Mouse (Mus musculus): ENCODE measurements around the gene Izumo4. TPM values are rescaled to one million over a fixed set of nuclear protein-coding genes. Genes with fewer than 3 reads are reported as not detected.

Izumo4 gene
- total and polyA plus RNA-seq, 3 experiments = 2.7 to 9.6 (median 5.9) TPM

GRCm38 (mm10) chr10:80700038-80700504, 1.9 kb upstream of the Izumo4 start:
- in situ Hi-C loops (cut with MboI; ENCODE audit: low pct_ligation_motif_present, low pct_unique_long_range_greater_than_20kb, low sequenced_read_pairs) = no loop called here
- Histone ChIP-seq H3K27me3 (replicated peaks) (no peaks in the 10 kb centered on the region), H3K4me3 (replicated peaks in 1 of 3; ENCODE audit: low read depth in 2 of 3, low read length in 2 of 3, poor library complexity in 1 of 3) (peak overlapping the region; percentile 59 to 88 (median 78)), H3K4me1 (ENCODE audit: control insufficient read depth in 1 of 2, insufficient read depth in 2 of 2) (peaks cover 30 to 65% of the 10 kb centered on the region in 2 experiments), H3K27ac (ENCODE audit: insufficient read depth, low read depth) (peak overlapping the region; percentile 71), H3K9me3 (replicated peaks; ENCODE audit: low read length) (no peaks in the 10 kb centered on the region), H3K9ac (ENCODE audit: insufficient read depth, low read depth) (peak overlapping the region; percentile 60), H3K4me2 (ENCODE audit: insufficient read depth, low read depth, poor library complexity, severe bottlenecking) (peak overlapping the region; percentile 83), H3K36me3 (replicated peaks in 1 of 2; ENCODE audit: control insufficient read depth in 1 of 2, insufficient read depth in 1 of 2, low read length in 1 of 2) (peaks cover 0 to 25% of the 10 kb centered on the region in 2 experiments), H3K79me2 (replicated peaks; ENCODE audit: control insufficient read depth, extremely low read depth, insufficient read depth, poor library complexity, severe bottlenecking) (peaks cover 23% of the 10 kb centered on the region)
- dilution Hi-C loops (cut with MboI; ENCODE audit: extremely low pct_ligation_motif_present, extremely low pct_unique_long_range_greater_than_20kb, low sequenced_read_pairs) = no loop called here
- TF ChIP-seq USF1 (IDR thresholded peaks at IDR 0.05; ENCODE audit: low read depth, low read length) = peak; percentile 25; the same call in 1 of the 2 replicates
- TF ChIP-seq BHLHE40 (IDR thresholded peaks at IDR 0.05; ENCODE audit: low read depth, low read length) = peak; percentile 95
- no peak for TF ChIP-seq ZNF384 (IDR thresholded peaks at IDR 0.05; ENCODE audit: low read depth, low read length)
- peak; percentile 77; the same call in 1 of the 2 replicates for TF ChIP-seq MYC (IDR thresholded peaks at IDR 0.05; ENCODE audit: low read depth, low read length)
- TF ChIP-seq USF2 (conservative IDR thresholded peaks at IDR 0.05; ENCODE audit: low read depth, low read length) = no peak
- no peak for TF ChIP-seq RCOR1 (conservative IDR thresholded peaks at IDR 0.05; ENCODE audit: low read depth, low read length)
- peak; percentile 63; the same call in 1 of the 2 replicates for TF ChIP-seq POLR2AphosphoS2 (IDR thresholded peaks at IDR 0.05; ENCODE audit: low read depth, low read length)
- TF ChIP-seq ELF1 (IDR thresholded peaks at IDR 0.05; ENCODE audit: low read depth, low read length) = no peak
- peak; percentile 82 for TF ChIP-seq MAX (IDR thresholded peaks at IDR 0.05; ENCODE audit: low read length)
- TF ChIP-seq MXI1 (IDR thresholded peaks at IDR 0.05; ENCODE audit: low read depth, low read length) = peak; percentile 66
- no peak for TF ChIP-seq JUN (IDR thresholded peaks at IDR 0.05; ENCODE audit: insufficient read depth, low read depth, low read length)
- peak; percentile 69; the same call in 1 of the 2 replicates for TF ChIP-seq CHD1 (IDR thresholded peaks at IDR 0.05; ENCODE audit: low read depth, low read length)
- no peak for TF ChIP-seq EP300 (IDR thresholded peaks at IDR 0.05; ENCODE audit: low read length)
- no peak for DNase-seq (ENCODE audit: extremely low read depth)

- H3K27ac ChIP-seq (ENCODE audit: insufficient read depth, low read depth) = peak overlapping the region; percentile 77
- dilution Hi-C loops (cut with MboI; ENCODE audit: extremely low pct_ligation_motif_present, extremely low pct_unique_long_range_greater_than_20kb, low sequenced_read_pairs) (no loop called here), in situ Hi-C loops (cut with MboI; ENCODE audit: low pct_ligation_motif_present, low pct_unique_long_range_greater_than_20kb, low sequenced_read_pairs) (no loop called here)
- H3K4me1 ChIP-seq (ENCODE audit: control insufficient read depth in 1 of 2, insufficient read depth in 2 of 2) = peaks cover 30 to 60% of the 10 kb centered on the region in 2 experiments
- H3K36me3 ChIP-seq (replicated peaks in 1 of 2; ENCODE audit: control insufficient read depth in 1 of 2, insufficient read depth in 1 of 2, low read length in 1 of 2) = peaks cover 5 to 32% of the 10 kb centered on the region in 2 experiments
- peaks cover 23% of the 10 kb centered on the region for H3K79me2 ChIP-seq (replicated peaks; ENCODE audit: control insufficient read depth, extremely low read depth, insufficient read depth, poor library complexity, severe bottlenecking)
- H3K4me2 ChIP-seq (ENCODE audit: insufficient read depth, low read depth, poor library complexity, severe bottlenecking) = peak overlapping the region; percentile 83
- no peaks in the 10 kb centered on the region for H3K9me3 ChIP-seq (replicated peaks; ENCODE audit: low read length)
- peak overlapping the region; percentile 60; the same call in 1 of the 2 replicates for H3K9ac ChIP-seq (ENCODE audit: insufficient read depth, low read depth)
- H3K4me3 ChIP-seq (replicated peaks in 1 of 3; ENCODE audit: low read depth in 2 of 3, low read length in 2 of 3, poor library complexity in 1 of 3) = peak overlapping the region; percentile 59 to 88 (median 78)
- peak; percentile 78 for DNase-seq (ENCODE audit: extremely low read depth)
- H3K27me3 ChIP-seq (replicated peaks) = no peaks in the 10 kb centered on the region
- TF ChIP-seq JUND (conservative IDR thresholded peaks at IDR 0.05; ENCODE audit: low read depth, low read length) (0 out of 2 replicates have a peak, but pooled peaks have one; percentile 13), KAT2A (IDR thresholded peaks at IDR 0.05; ENCODE audit: insufficient replicate concordance, low read length) (no peak), MYC (IDR thresholded peaks at IDR 0.05; ENCODE audit: low read depth, low read length) (no peak), GABPA (IDR thresholded peaks at IDR 0.05; ENCODE audit: insufficient replicate concordance, low read depth, low read length) (no peak), MAZ (IDR thresholded peaks at IDR 0.05; ENCODE audit: low read depth, low read length) (no peak), JUN (IDR thresholded peaks at IDR 0.05; ENCODE audit: insufficient read depth, low read depth, low read length) (no peak), RCOR1 (conservative IDR thresholded peaks at IDR 0.05; ENCODE audit: low read depth, low read length) (no peak), ZC3H11A (IDR thresholded peaks at IDR 0.05; ENCODE audit: low read depth, low read length) (no peak), USF2 (conservative IDR thresholded peaks at IDR 0.05; ENCODE audit: low read depth, low read length) (no peak), CHD2 (IDR thresholded peaks at IDR 0.05; ENCODE audit: low read length) (no peak), CHD1 (IDR thresholded peaks at IDR 0.05; ENCODE audit: low read depth, low read length) (no peak), POLR2AphosphoS2 (IDR thresholded peaks at IDR 0.05; ENCODE audit: low read depth, low read length) (no peak), IRF4 (IDR thresholded peaks at IDR 0.05; ENCODE audit: low read depth, low read length) (no peak; the same call in 1 of the 2 replicates), USF1 (IDR thresholded peaks at IDR 0.05; ENCODE audit: low read depth, low read length) (no peak), MAX (IDR thresholded peaks at IDR 0.05; ENCODE audit: low read length) (peak; percentile 64; the same call in 1 of the 2 replicates), NRF1 (IDR thresholded peaks at IDR 0.05; ENCODE audit: low read depth, low read length) (no peak), MXI1 (IDR thresholded peaks at IDR 0.05; ENCODE audit: low read depth, low read length) (peak; percentile 86), CTCF (conservative IDR thresholded peaks at IDR 0.05 in 1 of 2, IDR thresholded peaks at IDR 0.05 in 1 of 2; ENCODE audit: low read depth in 2 of 2, low read length in 2 of 2) (no peak), ELF1 (IDR thresholded peaks at IDR 0.05; ENCODE audit: low read depth, low read length) (no peak), SIN3A (IDR thresholded peaks at IDR 0.05; ENCODE audit: low read length) (peak; percentile 86), TCF12 (IDR thresholded peaks at IDR 0.05; ENCODE audit: low read depth, low read length) (peak; percentile 65), ETS1 (conservative IDR thresholded peaks at IDR 0.05; ENCODE audit: low read depth, low read length) (no peak), TBP (conservative IDR thresholded peaks at IDR 0.05; ENCODE audit: low read depth, low read length) (no peak; the same call in 1 of the 2 replicates), ZKSCAN1 (IDR thresholded peaks at IDR 0.05; ENCODE audit: borderline replicate concordance, low read depth, low read length) (no peak), HCFC1 (IDR thresholded peaks at IDR 0.05; ENCODE audit: low read depth, low read length) (no peak; the same call in 1 of the 2 replicates), MAFK (IDR thresholded peaks at IDR 0.05; ENCODE audit: insufficient replicate concordance, low read length) (0 out of 2 replicates have a peak, but pooled peaks have one; percentile 11)
Measured at GRCm38 (mm10) chr10:80700732-80701131, 1.3 kb upstream of the Izumo4 start.

All from CH12.LX (cell line).